Mouse (Mus musculus): ENCODE results near the gene Lbx1. TPM values are rescaled to one million over a fixed set of nuclear protein-coding genes. Genes with fewer than 3 reads are reported as not detected.

Gene Lbx1
- polyA plus RNA-seq, 1 experiment from 2014 or later, result not detected

DNA sequence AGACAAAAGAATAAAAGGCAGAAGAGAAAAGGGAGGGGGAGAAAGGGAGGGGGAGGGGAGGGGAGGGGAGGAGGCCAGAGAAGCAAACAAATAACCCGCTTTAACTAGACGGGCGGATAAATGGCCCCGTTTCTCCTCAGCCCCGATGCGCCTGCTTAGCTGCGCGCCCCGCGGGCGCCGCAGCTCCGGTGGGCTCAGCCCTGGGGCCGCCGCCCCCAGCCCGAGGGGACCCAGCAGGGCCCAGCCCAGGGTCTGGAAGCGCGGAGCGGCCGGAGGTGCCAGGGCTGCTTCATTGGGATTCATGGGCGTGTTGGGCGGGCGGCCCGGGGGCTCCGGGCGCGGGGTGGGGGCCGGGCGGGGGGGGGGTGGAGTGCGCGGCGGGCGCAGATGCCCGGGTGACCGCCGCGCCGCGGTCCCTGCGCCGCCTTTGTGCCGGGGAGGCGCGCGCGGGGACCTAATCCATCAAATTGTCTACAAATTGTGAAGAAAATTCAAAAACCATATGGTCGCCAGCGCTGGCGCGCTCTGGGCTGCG lies 4.7 kb downstream of the Lbx1 start:
- H3K27me3 ChIP-seq (ENCODE audit: control insufficient read depth, insufficient read depth, low read depth, low read length), result peaks cover 100% of the 10 kb centered on the region
- H3K4me2 ChIP-seq (ENCODE audit: low read depth, low read length), result no peak overlapping the region
- H3K9me3 ChIP-seq (replicated peaks; ENCODE audit: control insufficient read depth, low read length), result no peaks in the 10 kb centered on the region
- no peak overlapping the region for H3K4me3 ChIP-seq (ENCODE audit: low read depth, low read length)
- no peaks in the 10 kb centered on the region for H3K36me3 ChIP-seq (ENCODE audit: control insufficient read depth, insufficient read depth)
- no peak overlapping the region for H3K27ac ChIP-seq (ENCODE audit: low read length)
- peaks cover 3% of the 10 kb centered on the region for H3K4me1 ChIP-seq (ENCODE audit: control insufficient read depth, low read depth, low read length)
- 2% methylated on average over 48 of the region's 51 CpGs for WGBS (ENCODE audit: insufficient replicate concordance)
- no peak overlapping the region for H3K9ac ChIP-seq (ENCODE audit: low read depth, low read length)
- no peak for ATAC-seq (ENCODE audit: low read depth)

DNA sequence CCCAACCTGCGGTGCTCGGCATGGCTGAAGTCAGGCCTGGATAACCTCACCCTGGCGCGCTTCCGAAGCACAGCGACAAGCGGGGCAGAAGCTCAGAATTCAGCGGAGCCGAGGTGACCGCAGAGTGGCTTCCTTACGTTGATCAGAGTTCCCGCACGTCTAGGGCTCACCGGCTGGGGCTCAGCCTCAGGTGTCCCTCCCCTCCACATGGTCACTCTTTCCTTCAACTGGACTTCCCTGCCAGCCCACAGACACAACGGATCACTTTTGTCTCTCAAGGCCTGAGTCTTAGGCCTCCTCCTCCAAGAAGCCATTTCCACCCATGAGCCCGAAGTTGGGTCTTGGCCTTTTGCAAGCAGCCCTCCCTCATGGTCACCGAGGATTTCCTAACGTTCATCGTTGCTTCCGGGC lies 5.4 kb downstream of the Lbx1 start:
- Histone ChIP-seq H3K9ac (ENCODE audit: low read depth, low read length) (no peak overlapping the region), H3K27me3 (ENCODE audit: control insufficient read depth, insufficient read depth, low read depth, low read length) (peaks cover 100% of the 10 kb centered on the region), H3K4me3 (ENCODE audit: low read depth, low read length) (no peak overlapping the region), H3K27ac (ENCODE audit: low read length) (no peak overlapping the region), H3K9me3 (replicated peaks; ENCODE audit: control insufficient read depth, low read length) (no peaks in the 10 kb centered on the region), H3K4me2 (ENCODE audit: low read depth, low read length) (no peak overlapping the region), H3K36me3 (ENCODE audit: control insufficient read depth, insufficient read depth) (no peaks in the 10 kb centered on the region), H3K4me1 (ENCODE audit: control insufficient read depth, low read depth, low read length) (peaks cover 3% of the 10 kb centered on the region)
- ATAC-seq (ENCODE audit: low read depth), result no peak
- WGBS (ENCODE audit: insufficient replicate concordance), result under 1% methylated on average over 20 of the region's 20 CpGs

DNA sequence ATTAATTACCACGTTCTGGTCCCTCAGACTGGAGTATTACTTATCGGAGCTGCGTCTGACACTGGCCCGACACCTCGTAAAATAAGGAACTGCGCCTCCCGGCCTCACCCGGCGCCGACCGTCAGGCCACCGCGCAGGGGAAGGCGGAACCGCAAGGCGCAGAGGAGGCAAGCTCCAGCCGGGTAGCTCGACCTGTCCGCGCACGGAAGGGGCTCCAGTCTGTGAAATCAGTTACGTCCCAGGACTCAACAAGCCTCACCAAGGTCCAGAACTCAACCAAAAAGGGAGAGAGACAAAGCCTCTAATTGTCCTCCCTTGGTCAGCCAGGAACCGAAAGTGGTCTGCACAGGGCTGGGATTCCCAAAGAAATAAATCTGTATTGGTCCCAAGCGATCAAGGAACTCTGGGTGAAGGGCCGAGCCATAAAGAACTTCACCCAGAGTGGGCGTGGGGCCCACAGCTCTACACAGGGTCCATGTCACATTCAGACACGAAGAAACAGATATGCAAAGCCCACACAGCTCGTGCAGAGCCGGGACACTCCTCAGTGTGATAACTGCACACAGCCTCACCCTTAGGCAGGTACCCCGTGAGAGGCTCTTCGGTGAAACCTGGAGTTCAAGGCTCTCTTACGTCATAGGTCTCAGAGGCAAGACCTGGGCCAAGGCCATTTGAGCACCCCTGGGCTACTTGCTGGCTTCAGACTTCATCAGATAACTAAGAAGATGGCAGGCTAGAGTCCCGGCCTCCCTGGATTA lies 6.1 kb downstream of the Lbx1 start:
- no peak overlapping the region for H3K27ac ChIP-seq (ENCODE audit: low read length)
- peak overlapping the region; percentile 38 for H3K4me3 ChIP-seq (ENCODE audit: low read depth, low read length)
- H3K27me3 ChIP-seq (ENCODE audit: control insufficient read depth, insufficient read depth, low read depth, low read length), result peaks cover 100% of the 10 kb centered on the region
- peak overlapping the region; percentile 46 for H3K4me2 ChIP-seq (ENCODE audit: low read depth, low read length)
- H3K4me1 ChIP-seq (ENCODE audit: control insufficient read depth, low read depth, low read length), result peaks cover 3% of the 10 kb centered on the region
- no peak overlapping the region for H3K9ac ChIP-seq (ENCODE audit: low read depth, low read length)
- no peaks in the 10 kb centered on the region for H3K36me3 ChIP-seq (ENCODE audit: control insufficient read depth, insufficient read depth)
- ATAC-seq (ENCODE audit: low read depth), result no peak
- WGBS (ENCODE audit: insufficient replicate concordance), result under 1% methylated on average over 33 of the region's 33 CpGs
- H3K9me3 ChIP-seq (replicated peaks; ENCODE audit: control insufficient read depth, low read length), result no peaks in the 10 kb centered on the region

DNA sequence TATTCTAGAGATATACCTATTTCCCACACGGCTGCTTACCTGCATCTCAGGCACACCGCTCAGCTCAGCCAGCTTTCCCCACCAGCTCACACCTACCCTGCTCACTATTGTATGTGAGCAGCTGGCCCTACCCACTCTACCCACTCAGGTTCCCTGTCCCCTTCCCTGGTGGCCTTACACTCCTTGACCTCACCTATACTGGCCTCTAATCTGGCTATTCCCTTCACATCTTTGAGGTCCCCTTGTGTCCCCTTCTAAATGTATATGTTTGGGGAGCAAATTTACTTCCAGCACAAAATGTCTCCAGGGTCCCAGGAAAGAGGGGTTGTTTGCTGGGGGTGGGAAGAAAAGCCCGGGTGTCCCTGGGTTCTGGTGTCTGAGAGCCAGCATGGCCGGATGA lies 6.8 kb downstream of the Lbx1 start:
- no peak overlapping the region for H3K4me3 ChIP-seq (ENCODE audit: low read depth, low read length)
- H3K4me1 ChIP-seq (ENCODE audit: control insufficient read depth, low read depth, low read length), result peaks cover 3% of the 10 kb centered on the region
- H3K4me2 ChIP-seq (ENCODE audit: low read depth, low read length), result no peak overlapping the region
- 5% methylated on average over 4 of the region's 4 CpGs for WGBS (ENCODE audit: insufficient replicate concordance)
- no peak overlapping the region for H3K9ac ChIP-seq (ENCODE audit: low read depth, low read length)
- H3K27me3 ChIP-seq (ENCODE audit: control insufficient read depth, insufficient read depth, low read depth, low read length), result peaks cover 100% of the 10 kb centered on the region
- ATAC-seq (ENCODE audit: low read depth), result no peak
- H3K27ac ChIP-seq (ENCODE audit: low read length), result no peak overlapping the region
- H3K9me3 ChIP-seq (replicated peaks; ENCODE audit: control insufficient read depth, low read length), result no peaks in the 10 kb centered on the region
- H3K36me3 ChIP-seq (ENCODE audit: control insufficient read depth, insufficient read depth), result no peaks in the 10 kb centered on the region

DNA sequence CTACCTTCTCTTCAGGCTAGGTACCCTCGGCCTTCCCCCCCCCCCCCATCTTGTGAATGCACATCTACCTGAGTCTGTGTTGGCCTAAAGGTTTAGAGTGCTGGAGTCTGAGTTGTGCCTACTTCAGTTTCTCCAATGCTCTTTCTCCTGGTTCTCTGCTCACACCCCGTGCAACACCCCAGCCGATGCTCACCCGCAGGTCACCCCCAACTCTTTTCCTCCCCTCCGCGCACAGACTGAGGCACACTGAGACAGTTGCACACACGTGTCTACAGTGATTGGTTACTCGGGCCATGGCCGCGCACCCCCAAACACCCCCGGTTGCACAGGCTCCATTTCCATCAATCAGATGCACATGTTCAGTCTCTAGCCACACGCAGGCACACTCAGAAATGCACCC lies 7.5 kb downstream of the Lbx1 start:
- Histone ChIP-seq H3K9ac (ENCODE audit: low read depth, low read length) (no peak overlapping the region), H3K4me2 (ENCODE audit: low read depth, low read length) (no peak overlapping the region), H3K4me3 (ENCODE audit: low read depth, low read length) (no peak overlapping the region), H3K4me1 (ENCODE audit: control insufficient read depth, low read depth, low read length) (peaks cover 3% of the 10 kb centered on the region), H3K36me3 (ENCODE audit: control insufficient read depth, insufficient read depth) (no peaks in the 10 kb centered on the region), H3K27ac (ENCODE audit: low read length) (no peak overlapping the region), H3K9me3 (replicated peaks; ENCODE audit: control insufficient read depth, low read length) (no peaks in the 10 kb centered on the region), H3K27me3 (ENCODE audit: control insufficient read depth, insufficient read depth, low read depth, low read length) (peaks cover 100% of the 10 kb centered on the region)
- ATAC-seq (ENCODE audit: low read depth), result no peak
- 7% methylated on average over 12 of the region's 12 CpGs for WGBS (ENCODE audit: insufficient replicate concordance)

DNA sequence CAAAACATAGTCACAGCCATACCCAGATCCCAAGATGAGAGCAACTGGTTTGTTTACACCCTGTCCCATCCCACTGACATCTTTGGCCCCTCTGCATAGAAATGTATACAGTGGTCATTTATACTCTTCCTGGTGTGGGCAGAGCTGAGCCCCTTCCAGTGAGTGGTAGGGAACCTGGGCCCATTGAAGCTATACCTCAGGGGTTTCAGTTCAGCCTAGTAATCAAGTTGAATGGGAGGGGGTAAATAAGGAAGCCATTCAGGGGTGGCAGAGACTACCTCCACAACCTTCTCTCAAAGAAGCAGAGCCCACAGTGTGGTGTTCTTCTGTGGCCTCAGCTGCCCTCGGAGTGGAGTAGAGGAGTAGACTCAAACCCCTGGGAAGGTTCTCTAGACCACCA lies 7.9 kb downstream of the Lbx1 start:
- H3K9me3 ChIP-seq (replicated peaks; ENCODE audit: control insufficient read depth, low read length), result no peaks in the 10 kb centered on the region
- 0% methylated on average over 1 of the region's 1 CpGs for WGBS (ENCODE audit: insufficient replicate concordance)
- ATAC-seq (ENCODE audit: low read depth), result no peak
- H3K4me1 ChIP-seq (ENCODE audit: control insufficient read depth, low read depth, low read length), result peaks cover 3% of the 10 kb centered on the region
- no peak overlapping the region for H3K9ac ChIP-seq (ENCODE audit: low read depth, low read length)
- no peak overlapping the region for H3K4me2 ChIP-seq (ENCODE audit: low read depth, low read length)
- peaks cover 100% of the 10 kb centered on the region for H3K27me3 ChIP-seq (ENCODE audit: control insufficient read depth, insufficient read depth, low read depth, low read length)
- H3K4me3 ChIP-seq (ENCODE audit: low read depth, low read length), result no peak overlapping the region
- H3K27ac ChIP-seq (ENCODE audit: low read length), result no peak overlapping the region
- no peaks in the 10 kb centered on the region for H3K36me3 ChIP-seq (ENCODE audit: control insufficient read depth, insufficient read depth)

DNA sequence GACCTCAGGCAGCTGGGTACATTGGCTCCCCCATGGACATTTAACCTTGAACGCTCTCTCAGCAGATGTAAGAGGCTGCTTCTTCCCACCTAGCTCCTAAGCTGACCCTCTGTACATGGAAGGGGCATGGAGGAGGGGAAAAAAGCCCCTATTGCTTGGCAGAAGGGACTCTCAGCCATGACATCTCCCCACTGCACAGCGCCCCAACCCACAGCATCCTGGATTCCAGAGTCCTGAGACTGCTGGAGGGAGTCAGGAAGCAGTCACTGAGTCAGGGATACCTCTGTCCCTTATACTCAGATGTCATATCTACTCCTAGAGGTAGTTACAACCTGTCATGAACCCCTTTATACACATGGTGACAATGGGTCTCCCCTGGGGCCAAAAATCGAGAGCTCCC lies 8.6 kb downstream of the Lbx1 start:
- WGBS (ENCODE audit: insufficient replicate concordance), result 8% methylated on average over 3 of the region's 3 CpGs
- Histone ChIP-seq H3K4me1 (ENCODE audit: control insufficient read depth, low read depth, low read length) (peaks cover 3% of the 10 kb centered on the region), H3K4me3 (ENCODE audit: low read depth, low read length) (no peak overlapping the region), H3K36me3 (ENCODE audit: control insufficient read depth, insufficient read depth) (no peaks in the 10 kb centered on the region), H3K9ac (ENCODE audit: low read depth, low read length) (no peak overlapping the region), H3K27ac (ENCODE audit: low read length) (no peak overlapping the region), H3K9me3 (replicated peaks; ENCODE audit: control insufficient read depth, low read length) (no peaks in the 10 kb centered on the region), H3K4me2 (ENCODE audit: low read depth, low read length) (no peak overlapping the region), H3K27me3 (ENCODE audit: control insufficient read depth, insufficient read depth, low read depth, low read length) (peaks cover 100% of the 10 kb centered on the region)
- ATAC-seq (ENCODE audit: low read depth), result no peak

DNA sequence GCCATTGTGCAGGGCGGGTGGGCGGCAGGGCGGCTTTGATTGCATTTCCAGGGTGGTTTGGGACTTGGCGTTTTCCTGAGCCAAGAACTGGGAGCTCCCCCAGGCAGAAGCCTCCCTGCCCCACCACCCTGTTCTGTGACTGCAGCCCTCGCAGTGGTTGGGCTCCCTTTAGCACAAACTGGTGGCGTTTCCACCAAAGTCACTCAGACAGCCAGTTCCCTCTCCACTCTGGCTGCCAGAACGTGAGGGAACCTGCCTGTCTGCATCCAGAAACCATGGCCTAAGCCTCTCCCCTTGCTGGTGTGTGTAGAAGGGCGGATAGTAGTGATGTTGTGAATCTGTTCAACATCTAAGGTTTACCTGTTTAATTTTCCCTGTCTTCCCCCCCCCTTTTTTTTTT lies 9.4 kb downstream of the Lbx1 start:
- Histone ChIP-seq H3K4me3 (ENCODE audit: low read depth, low read length) (no peak overlapping the region), H3K27ac (ENCODE audit: low read length) (no peak overlapping the region), H3K36me3 (ENCODE audit: control insufficient read depth, insufficient read depth) (no peaks in the 10 kb centered on the region), H3K4me2 (ENCODE audit: low read depth, low read length) (no peak overlapping the region), H3K9ac (ENCODE audit: low read depth, low read length) (no peak overlapping the region), H3K27me3 (ENCODE audit: control insufficient read depth, insufficient read depth, low read depth, low read length) (peaks cover 100% of the 10 kb centered on the region), H3K4me1 (ENCODE audit: control insufficient read depth, low read depth, low read length) (peaks cover 5% of the 10 kb centered on the region), H3K9me3 (replicated peaks; ENCODE audit: control insufficient read depth, low read length) (no peaks in the 10 kb centered on the region)
- ATAC-seq (ENCODE audit: low read depth), result no peak
- under 1% methylated on average over 8 of the region's 8 CpGs for WGBS (ENCODE audit: insufficient replicate concordance)

DNA sequence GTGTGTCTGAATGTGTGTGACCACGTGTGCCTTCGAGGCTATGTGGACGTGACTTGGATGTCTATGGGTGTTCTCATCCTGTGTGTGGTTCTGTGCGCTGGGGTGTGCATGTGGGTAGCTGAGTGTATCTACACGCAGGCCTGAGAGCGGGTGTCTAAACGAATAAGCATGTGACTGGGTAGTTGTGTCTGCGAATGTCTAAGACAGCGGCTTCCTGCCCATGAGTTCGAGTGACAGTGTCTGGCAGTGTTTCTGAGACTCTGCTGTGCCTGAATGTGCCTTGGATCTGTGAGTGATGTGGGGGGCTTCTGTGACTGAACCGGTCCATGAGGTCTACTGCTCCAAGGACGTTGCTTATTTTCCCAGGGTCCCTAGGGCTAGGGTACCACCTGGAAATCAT lies 10.5 kb downstream of the Lbx1 start:
- no peak overlapping the region for H3K9ac ChIP-seq (ENCODE audit: low read depth, low read length)
- peaks cover 10% of the 10 kb centered on the region for H3K4me1 ChIP-seq (ENCODE audit: control insufficient read depth, low read depth, low read length)
- H3K9me3 ChIP-seq (replicated peaks; ENCODE audit: control insufficient read depth, low read length), result no peaks in the 10 kb centered on the region
- H3K36me3 ChIP-seq (ENCODE audit: control insufficient read depth, insufficient read depth), result no peaks in the 10 kb centered on the region
- no peak overlapping the region for H3K27ac ChIP-seq (ENCODE audit: low read length)
- H3K27me3 ChIP-seq (ENCODE audit: control insufficient read depth, insufficient read depth, low read depth, low read length), result peaks cover 90% of the 10 kb centered on the region
- no peak overlapping the region for H3K4me2 ChIP-seq (ENCODE audit: low read depth, low read length)
- WGBS (ENCODE audit: insufficient replicate concordance), result 3% methylated on average over 12 of the region's 12 CpGs
- no peak for ATAC-seq (ENCODE audit: low read depth)
- H3K4me3 ChIP-seq (ENCODE audit: low read depth, low read length), result no peak overlapping the region

All from liver, embryonic 16.5 days (tissue).